Mouse (Mus musculus) layer of hippocampus, postnatal 14 days (tissue): ENCODE measurements around the gene Wiz. TPM values are rescaled to one million over a fixed set of nuclear protein-coding genes. Genes with fewer than 3 reads are reported as not detected.

Source experiments
- DNase-seq, 2 experiments: peaks; one replicate each; pipeline ENCODE4 v3.0.0; 2021 to 2022; ENCODE audit warnings: low spot score in 2 of 2, mixed read lengths in 1 of 2
- long read RNA-seq, 2 experiments: library from polyadenylated mRNA; stranded (forward); transcript quantifications; one replicate each; pipeline ENCODE4 v2.0.0; 2021
- total RNA-seq, 2 experiments: library from RNA; stranded (reverse); gene quantifications; 2 replicates each; pipeline ENCODE4 v1.2.3; 2021

Gene Wiz
- total RNA-seq: 10 to 100 TPM; 66.8 to 74.7 TPM
- long read RNA-seq, experiment 1, partial matches to known transcripts: 18 of 33 reads
- long read RNA-seq, experiment 1, other reads (novel, unspliced or antisense): 12 of 33 reads
- long read RNA-seq, experiment 2, partial matches to known transcripts: 8 of 28 reads
- long read RNA-seq, experiment 2, other reads (novel, unspliced or antisense): 19 of 28 reads

- DNase-seq: peak; percentile 90 to 95
Observed at GRCm38 (mm10) chr17:32389101-32389659, at the start of gene Wiz. TSS of gene Wiz (minus strand) at chr17:32389439.

GRCm38 (mm10) chr17:32437106-32437505 lies 47.9 kb upstream of the Wiz start:
- no peak for DNase-seq

GRCm38 (mm10) chr17:32435151-32435550 lies 45.9 kb upstream of the Wiz start:
- no peak for DNase-seq

GRCm38 (mm10) chr17:32434324-32434723 lies 45.1 kb upstream of the Wiz start:
- no peak for DNase-seq

- no peak for DNase-seq
Observed at GRCm38 (mm10) chr17:32431972-32432371, 42.7 kb upstream of the Wiz start.

GRCm38 (mm10) chr17:32426610-32427009 lies 37.4 kb upstream of the Wiz start:
- no peak for DNase-seq

GRCm38 (mm10) chr17:32424034-32424433 lies 34.8 kb upstream of the Wiz start, which contains the start of gene Pglyrp2:
TSS of gene Pglyrp2 (minus strand) at chr17:32424167.
- no peak for DNase-seq

- DNase-seq: no peak
Observed at GRCm38 (mm10) chr17:32420781-32421180, 31.5 kb upstream of the Wiz start.

- no peak for DNase-seq
Observed at GRCm38 (mm10) chr17:32419989-32420388, 30.8 kb upstream of the Wiz start.

GRCm38 (mm10) chr17:32416771-32417170 lies 27.5 kb upstream of the Wiz start:
- no peak for DNase-seq

- no peak for DNase-seq
Observed at GRCm38 (mm10) chr17:32415417-32416020, 26.3 kb upstream of the Wiz start.

- DNase-seq: no peak
Observed at GRCm38 (mm10) chr17:32411898-32412297, 22.7 kb upstream of the Wiz start.

- no peak for DNase-seq
Observed at GRCm38 (mm10) chr17:32403417-32403816, 14.2 kb upstream of the Wiz start, which contains the start of gene Rasal3. TSS of gene Rasal3 (minus strand) at chr17:32403583.

- DNase-seq: no peak
Observed at GRCm38 (mm10) chr17:32402779-32403157, 13.5 kb upstream of the Wiz start.

- DNase-seq: no peak
Observed at GRCm38 (mm10) chr17:32402011-32402778, 13.0 kb upstream of the Wiz start.

GRCm38 (mm10) chr17:32396266-32396665 lies 7.0 kb upstream of the Wiz start:
- no peak for DNase-seq

GRCm38 (mm10) chr17:32393944-32394343 lies 4.7 kb upstream of the Wiz start:
- DNase-seq: no peak

- no peak for DNase-seq
Observed at GRCm38 (mm10) chr17:32388370-32389100, 704 bp downstream of the Wiz start.

- DNase-seq: no peak
Observed at GRCm38 (mm10) chr17:32387986-32388369, 1.3 kb downstream of the Wiz start.

GRCm38 (mm10) chr17:32386659-32387432 lies 2.4 kb downstream of the Wiz start:
- peak; percentile 40 to 62 for DNase-seq
